Mouse (Mus musculus) lung, adult 2 months (tissue): ENCODE measurements around the gene Prr14. TPM values are rescaled to one million over a fixed set of nuclear protein-coding genes. Genes with fewer than 3 reads are reported as not detected.

ENCODE experiments used
- DNase-seq: peaks from one replicate; pipeline ENCODE4 v3.0.0; 2022
- H3K4me1 ChIP-seq: fragments of 200-500 bp; 2 replicates; pipeline ENCODE4 v1.6.1; 2011; ENCODE audit warnings: low read length; ENCODE audit not compliant: control insufficient read depth, insufficient read depth
- H3K4me3 ChIP-seq: fragments of 200-500 bp; replicated peaks from 2 replicates; pipeline ENCODE3; 2011; ENCODE audit warnings: low read depth, mild to moderate bottlenecking, control low read depth, low read length; ENCODE audit errors: extremely low read depth
- CTCF ChIP-seq: fragments of 200-500 bp; IDR thresholded peaks from 2 replicates; pipeline ENCODE4 v1.5.1; 2011; ENCODE audit warnings: mild to moderate bottlenecking, low read length, control low read depth; ENCODE audit not compliant: insufficient read depth
- POLR2A ChIP-seq: fragments of 200-500 bp; IDR thresholded peaks from 2 replicates; pipeline ENCODE4 v1.6.1; 2011; ENCODE audit warnings: low read depth, mild to moderate bottlenecking, control low read depth, low read length, borderline replicate concordance; ENCODE audit errors: extremely low read depth
- WGBS: fragments of 180-500 bp; shearing (Covaris S2); methylation state at CpG from one replicate; pipeline ENCODE4 v1.1.7; 2018; 5-methylcytosine and 5-hydroxymethylcytosine counted together
- polyA plus RNA-seq: library from polyadenylated mRNA; depleted of rRNA; stranded (reverse); fragments of >200 nt; gene quantifications from 2 replicates; pipeline ENCODE4 v1.2.3, GENCODE M21; 2012

Gene Prr14
- polyA plus RNA-seq, 1 experiment = 89.0 TPM

DNA sequence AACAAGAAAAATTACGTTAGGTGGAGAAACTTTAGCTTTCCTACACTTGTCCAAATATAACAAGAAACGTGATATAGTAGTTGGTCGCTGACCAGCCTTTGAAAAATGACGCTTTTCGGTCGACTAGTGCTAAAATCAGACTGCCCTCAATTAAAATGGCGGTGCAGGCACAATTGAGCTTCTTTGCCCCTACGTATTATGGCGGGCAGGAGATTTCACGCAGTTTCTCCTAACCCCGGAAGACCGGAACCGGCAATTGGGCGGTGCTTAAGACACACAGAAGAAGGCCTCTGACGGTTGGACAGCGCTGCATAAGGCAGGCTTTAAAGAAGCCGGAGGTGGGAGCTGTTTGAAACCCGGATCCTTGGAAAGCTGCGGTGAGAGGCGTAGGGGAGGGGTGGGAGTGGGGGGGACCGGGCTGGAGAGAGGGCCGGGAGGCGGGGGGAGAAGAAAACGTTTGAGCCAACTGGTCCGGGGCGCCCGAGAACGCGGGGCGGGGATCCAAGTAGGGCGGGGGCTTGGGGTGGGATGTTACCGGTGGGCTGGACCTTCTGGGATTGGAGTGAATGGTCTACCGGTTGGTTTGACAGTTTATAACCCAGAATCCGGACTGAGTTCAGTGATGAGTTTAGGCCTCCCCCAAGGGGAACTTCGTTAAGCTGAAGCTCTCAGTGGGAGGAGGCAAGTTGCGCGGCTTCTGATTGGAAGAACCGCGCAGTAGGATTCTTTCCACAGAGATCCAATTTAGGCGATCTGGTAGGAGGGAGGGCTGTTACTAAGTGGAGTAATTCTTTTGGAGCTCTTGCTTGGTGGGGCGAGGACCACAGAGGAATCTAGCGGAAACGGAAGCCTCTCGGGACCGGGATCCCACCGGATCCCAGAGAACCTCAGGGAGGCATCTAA lies 11.6 kb downstream of the Prr14 start:
- Histone ChIP-seq H3K4me1 (peaks cover 9% of the 10 kb centered on the region), H3K4me3 (peak overlapping the region; percentile 89)
- TF ChIP-seq CTCF (no peak), POLR2A (peak; percentile 69; the same call in 1 of the 2 replicates)
- DNase-seq = peak; percentile 83
- WGBS = under 1% methylated on average over 45 of the region's 46 CpGs

DNA sequence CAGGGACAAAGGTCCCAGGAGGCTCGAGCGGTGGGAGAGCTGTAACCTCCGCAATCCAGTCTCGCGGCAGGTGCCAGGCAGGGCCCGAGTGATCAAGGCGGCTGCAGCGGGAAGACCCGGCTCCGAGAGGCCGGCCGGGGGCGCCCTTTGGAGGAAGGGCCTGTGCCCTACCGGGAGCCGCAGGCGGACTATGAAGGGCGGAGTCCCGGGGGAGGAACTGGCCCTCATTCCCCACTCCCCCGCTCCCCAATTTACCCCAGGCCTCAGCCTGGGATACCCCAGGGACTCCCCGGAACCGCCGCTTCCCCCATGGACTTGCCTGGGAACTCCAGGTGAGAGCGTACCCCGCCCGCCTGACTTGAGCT lies 12.2 kb downstream of the Prr14 start:
- under 1% methylated on average over 25 of the region's 25 CpGs for WGBS
- Histone ChIP-seq H3K4me3 (peak overlapping the region; percentile 89), H3K4me1 (peaks cover 9% of the 10 kb centered on the region)
- no peak for DNase-seq
- no peak for TF ChIP-seq CTCF

DNA sequence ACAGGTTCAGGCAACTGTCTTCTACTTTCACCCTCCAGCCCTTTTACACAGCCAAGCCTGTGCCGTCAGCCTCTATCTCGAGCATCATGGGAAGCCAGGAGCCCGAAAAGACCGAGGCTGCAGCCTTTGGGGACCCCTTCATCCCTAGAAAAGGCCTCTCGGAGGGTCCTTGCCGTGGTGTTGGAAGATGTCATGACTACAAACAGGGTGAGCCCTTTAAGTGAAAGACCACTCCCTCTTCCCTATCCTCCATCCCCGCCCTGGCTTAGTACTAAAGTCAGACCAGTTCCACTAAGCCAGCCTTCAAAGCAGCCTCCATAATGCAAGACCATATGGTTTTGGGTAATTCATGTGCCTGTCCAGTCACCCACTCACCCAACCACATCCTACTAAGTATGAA lies 12.6 kb downstream of the Prr14 start:
- 4% methylated on average over 7 of the region's 7 CpGs for WGBS

DNA sequence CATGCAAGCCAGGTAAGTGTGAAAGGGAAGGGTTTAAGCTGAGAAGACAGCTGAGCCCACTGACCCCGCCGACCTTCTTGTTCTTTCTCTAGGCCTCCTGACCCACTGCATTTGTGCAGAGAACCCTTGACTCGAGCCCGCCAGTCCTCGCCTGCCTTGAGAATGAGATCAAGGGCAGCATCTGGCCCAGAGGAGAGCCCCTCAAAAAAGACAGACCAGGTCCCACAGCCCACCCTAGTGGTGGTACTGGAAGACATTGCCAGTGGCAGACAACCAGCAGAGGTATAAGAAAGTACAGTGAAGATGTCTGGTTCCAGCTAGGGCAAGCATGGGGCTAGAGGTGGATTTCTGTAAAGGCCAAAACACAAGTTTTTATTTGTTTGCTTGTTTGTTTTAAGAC lies 14.3 kb downstream of the Prr14 start:
- no peak for DNase-seq

More for the DNA sequence above, 12.6 kb downstream of the Prr14 start:
- H3K4me1 ChIP-seq = peaks cover 9% of the 10 kb centered on the region
- TF ChIP-seq POLR2A = no peak
- TF ChIP-seq CTCF = no peak
- peak overlapping the region; percentile 89 for H3K4me3 ChIP-seq
- no peak for DNase-seq

DNA sequence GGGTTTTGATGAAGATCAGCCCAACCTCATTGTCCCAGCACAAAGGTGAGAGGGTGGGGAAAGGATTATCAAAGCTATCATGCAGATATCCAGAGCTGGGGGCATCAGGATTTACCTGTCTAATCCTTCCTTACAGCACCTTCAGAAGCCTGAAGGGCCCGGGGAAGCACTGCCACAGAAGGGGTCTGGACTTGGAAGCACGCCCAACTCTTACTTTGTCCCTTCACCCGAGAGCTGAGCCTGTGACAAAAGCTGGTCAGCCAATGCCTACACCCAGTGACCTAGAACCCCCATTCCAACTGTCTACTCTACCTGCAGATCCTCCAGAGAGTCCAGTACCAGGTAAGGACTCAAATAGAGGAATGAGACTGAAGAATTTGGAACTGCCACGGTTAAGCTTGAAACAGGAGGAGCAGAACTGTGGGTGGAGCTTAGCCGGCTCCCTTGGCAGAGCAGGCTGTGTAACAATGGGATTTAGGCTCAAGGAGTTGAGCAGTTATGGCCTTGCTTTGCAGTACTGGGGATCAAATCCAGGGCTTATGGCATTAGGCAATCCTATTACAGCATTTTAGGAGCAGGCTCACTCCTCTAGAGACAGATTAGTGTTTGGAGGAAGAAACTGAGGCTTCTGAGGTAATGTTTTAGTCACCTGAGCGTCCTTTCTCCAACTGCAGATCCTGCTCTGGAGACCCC lies 15.1 kb downstream of the Prr14 start:
- DNase-seq = no peak
- WGBS = 70% methylated on average over 6 of the region's 6 CpGs
- Histone ChIP-seq H3K4me1 (peaks cover 9% of the 10 kb centered on the region), H3K4me3 (no peak overlapping the region)
- TF ChIP-seq POLR2A (no peak), CTCF (no peak)

More for the DNA sequence above, 14.3 kb downstream of the Prr14 start:
- Histone ChIP-seq H3K4me1 (peaks cover 9% of the 10 kb centered on the region), H3K4me3 (no peak overlapping the region)
- TF ChIP-seq POLR2A = no peak
- no peak for TF ChIP-seq CTCF
- WGBS = 86% methylated on average over 5 of the region's 5 CpGs

DNA sequence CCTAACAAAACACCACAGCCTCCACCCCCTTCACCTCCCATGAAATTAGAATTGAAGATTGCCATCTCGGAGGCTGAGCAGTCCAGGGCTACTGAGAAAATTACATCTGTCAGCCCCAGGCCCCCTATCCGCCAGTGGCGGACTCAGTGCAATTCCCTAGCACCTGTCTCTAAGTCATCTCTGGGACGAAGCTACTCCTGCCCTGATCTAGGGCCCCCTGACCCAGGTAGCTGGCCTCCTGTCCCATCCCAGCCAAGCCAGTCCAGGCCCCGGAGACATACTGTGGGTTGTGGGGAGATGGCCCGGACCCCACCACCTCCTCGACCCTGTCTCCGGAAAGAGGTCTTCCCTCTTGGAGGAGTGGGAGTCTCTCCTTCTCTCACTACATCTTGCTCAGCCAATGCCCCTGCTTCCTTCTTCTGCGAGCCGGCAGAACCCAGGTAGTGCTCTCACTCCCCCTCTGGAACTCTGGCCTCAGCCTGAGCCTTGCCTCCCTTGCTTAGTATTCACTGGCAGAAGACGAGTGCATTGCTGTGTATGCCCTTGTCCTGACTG lies 15.9 kb downstream of the Prr14 start:
- no peak for TF ChIP-seq CTCF
- no peak for TF ChIP-seq POLR2A

DNA sequence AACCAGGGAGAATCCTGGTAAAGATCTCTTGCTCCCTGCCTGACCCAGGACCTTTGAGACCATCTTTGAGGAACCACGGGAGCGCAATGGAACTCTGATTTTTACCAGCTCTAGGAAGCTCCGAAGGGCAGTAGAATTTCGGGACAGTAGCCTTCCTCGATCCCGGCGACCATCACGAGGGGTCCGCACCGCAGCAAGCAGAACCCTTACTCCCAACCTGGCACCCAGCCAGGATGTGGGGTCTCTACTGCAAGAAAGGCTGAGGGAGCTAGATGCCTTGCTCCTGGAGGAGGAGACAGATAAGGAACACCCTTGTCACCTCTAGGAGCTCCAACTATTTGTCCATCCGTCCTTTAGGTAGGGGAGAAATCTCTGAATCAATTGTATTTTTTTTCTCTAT lies 16.9 kb downstream of the Prr14 start:
- Histone ChIP-seq H3K4me3 (no peak overlapping the region), H3K4me1 (peaks cover 8% of the 10 kb centered on the region)
- DNase-seq = no peak
- WGBS = 95% methylated on average over 11 of the region's 11 CpGs
- TF ChIP-seq POLR2A (no peak), CTCF (no peak)

More for the DNA sequence above, 15.9 kb downstream of the Prr14 start:
- WGBS = 93% methylated on average over 11 of the region's 11 CpGs
- Histone ChIP-seq H3K4me1 (peaks cover 5% of the 10 kb centered on the region), H3K4me3 (no peak overlapping the region)
- no peak for DNase-seq

DNA sequence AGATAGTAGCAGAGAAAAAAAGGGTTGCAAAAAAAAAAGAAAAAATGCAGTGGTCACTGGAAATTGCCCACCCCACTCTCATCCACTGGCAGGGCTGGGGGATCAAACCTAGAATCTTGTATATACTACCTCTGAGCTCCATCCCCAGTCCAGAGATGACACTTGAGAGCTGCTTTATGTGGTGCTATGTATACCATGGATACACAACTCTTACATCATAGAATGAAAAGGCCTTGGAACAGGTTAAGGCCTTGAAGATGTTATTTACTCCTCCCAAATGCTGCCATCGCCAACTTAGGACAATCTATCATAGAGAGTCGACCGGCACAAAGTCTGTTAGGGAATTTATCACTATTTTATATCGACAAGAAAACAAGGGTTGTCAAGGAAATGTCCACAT lies 17.4 kb downstream of the Prr14 start:
- 53% methylated on average over 4 of the region's 4 CpGs for WGBS
- no peak overlapping the region for H3K4me3 ChIP-seq

More for the DNA sequence above, 17.4 kb downstream of the Prr14 start:
- peaks cover 8% of the 10 kb centered on the region for H3K4me1 ChIP-seq
- TF ChIP-seq CTCF (no peak), POLR2A (no peak)
- DNase-seq = no peak
